Mouse (Mus musculus): ENCODE measurements around the gene 1700092M07Rik.

1700092M07Rik gene

DNA sequence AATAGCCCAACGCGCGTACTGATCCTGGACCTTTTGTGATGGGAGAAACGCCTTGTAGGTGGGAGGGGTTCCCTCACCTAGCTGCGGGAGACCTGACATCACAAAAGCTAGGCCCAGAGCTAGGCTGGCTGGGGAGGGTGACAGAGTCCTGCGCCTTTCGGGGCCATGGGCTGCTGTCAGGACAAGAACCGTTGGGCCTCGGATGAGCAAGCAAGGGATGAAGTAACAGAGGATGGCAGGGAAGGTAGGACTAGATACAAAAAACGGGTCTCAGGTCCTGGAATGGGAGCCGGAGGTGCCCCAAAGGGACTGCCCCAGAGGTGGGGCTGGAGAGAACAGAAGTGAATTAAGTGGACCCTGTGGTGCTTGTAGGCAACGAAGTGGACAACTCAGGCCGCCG, at the start of gene 1700092M07Rik:
TSS of gene 1700092M07Rik (plus strand) at position 116 of the 400 bp plus-strand sequence.
- no peak for DNase-seq (ENCODE audit: low read depth, low spot score)

DNA sequence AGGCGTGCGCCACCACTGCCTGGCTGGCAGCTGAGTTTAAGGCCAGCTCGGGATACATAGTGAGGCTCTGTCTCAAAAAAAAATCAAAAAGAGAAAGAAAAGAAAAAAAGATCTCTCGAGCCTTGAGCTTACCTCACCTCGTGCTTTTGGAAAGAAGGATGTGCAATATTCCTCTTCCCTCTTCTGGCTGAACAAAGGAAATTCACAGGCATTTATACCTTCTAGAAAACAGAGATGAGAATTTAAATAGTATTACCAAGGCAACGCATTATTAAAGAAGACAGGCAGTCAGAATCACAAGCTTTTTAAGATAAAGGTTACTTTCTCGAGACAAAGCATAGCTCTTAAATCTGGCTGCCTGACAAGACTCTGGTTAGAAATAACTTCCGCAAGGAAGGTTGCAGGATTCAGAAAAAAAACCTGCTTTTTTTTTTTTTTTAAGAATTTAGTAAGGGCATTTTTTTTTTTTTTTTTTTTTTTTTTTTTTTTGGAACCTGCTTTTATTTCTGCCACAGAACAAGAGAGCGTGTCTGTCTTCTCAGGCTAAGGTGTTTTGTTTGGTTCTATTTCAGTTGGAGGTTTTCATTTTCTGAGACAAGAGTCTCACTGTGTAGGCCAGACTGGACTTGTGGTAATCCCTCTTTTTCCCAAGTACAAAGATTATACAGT, 48.5 kb upstream of the 1700092M07Rik start:
- peak; percentile 49 for DNase-seq (ENCODE audit: low read depth, low spot score)

GRCm38 (mm10) chr19:8692740-8693139, 47.8 kb upstream of the 1700092M07Rik start:
- no peak for DNase-seq (ENCODE audit: low read depth, low spot score)

DNA sequence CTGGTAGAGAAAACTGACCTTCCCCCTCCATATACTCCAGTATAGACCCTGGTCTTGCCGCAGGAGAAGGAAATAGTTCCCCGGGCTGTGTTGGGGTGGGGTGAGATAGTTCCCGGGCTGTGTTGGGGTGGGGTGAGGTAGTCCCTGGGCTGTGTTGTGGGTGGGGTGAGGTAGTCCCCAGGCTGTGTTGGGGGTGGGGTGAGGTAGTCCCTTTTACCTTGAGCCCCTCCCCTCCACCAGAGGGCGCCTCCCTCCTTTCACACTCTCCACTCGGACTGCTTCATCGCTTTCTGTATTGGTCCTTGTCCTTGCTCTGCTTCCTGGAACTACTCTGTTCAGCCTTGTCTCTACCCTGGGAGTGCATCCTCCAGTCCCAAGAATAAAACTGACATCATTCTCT, 45.2 kb upstream of the 1700092M07Rik start:
- DNase-seq (ENCODE audit: low read depth, low spot score), result no peak

GRCm38 (mm10) chr19:8699652-8700051, 40.9 kb upstream of the 1700092M07Rik start:
- no peak for DNase-seq (ENCODE audit: low read depth, low spot score)

DNA sequence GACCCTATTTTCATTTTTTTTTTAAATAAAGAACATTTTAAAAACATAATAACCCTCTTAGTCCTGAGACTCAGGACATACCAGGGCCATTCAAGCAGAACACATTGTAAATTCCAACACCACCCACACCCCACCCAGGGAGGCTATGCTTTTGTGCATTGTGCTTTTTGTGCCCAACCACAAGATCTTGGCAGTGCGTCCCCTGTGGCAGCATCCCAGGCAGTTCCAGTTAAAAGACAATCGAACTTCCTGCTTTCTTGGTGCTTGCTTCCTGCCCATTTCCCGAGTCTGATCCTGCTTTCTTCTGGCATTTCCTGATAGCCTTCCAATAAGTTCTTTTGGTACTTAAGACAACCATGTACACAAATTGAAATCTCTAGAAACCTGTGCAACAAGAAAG, 38.1 kb upstream of the 1700092M07Rik start:
- no peak for DNase-seq (ENCODE audit: low read depth, low spot score)

GRCm38 (mm10) chr19:8703571-8703970, 36.9 kb upstream of the 1700092M07Rik start:
- no peak for DNase-seq (ENCODE audit: low read depth, low spot score)

DNA sequence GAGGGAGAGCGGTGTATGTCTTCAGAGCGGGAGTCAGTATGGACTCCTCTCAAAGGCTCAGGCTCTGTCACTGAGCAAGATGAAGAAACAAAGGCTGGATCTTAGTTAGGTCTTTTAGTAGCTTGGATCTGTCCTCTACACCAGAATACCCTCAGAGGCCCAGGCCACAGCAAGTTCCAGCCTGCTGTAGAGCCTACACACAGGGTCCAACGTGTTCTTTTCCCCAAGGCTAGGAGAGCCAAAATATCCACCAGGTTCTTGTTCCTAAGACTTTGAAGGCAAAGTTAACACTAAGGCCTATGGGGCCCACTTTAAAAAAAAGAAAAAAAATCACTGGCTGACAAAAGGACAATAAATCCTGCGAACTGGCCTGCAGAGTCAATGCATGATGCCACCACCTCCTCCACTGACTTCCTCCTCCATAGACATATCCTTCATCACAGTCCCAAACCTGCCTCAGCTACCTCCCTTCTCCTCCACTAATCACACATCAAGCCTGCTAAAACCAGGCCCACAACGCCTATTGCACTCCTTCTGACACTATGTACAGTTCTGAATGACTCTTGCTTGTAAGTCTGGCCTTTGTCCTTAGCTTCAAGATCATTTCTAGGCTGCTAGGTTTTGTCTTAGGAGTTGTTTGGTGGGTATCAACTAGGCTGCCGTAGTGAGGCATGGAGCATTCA, 35.4 kb upstream of the 1700092M07Rik start:
- no peak for DNase-seq (ENCODE audit: low read depth, low spot score)

- DNase-seq (ENCODE audit: low read depth, low spot score), result no peak
Measured at GRCm38 (mm10) chr19:8706132-8706667, 34.3 kb upstream of the 1700092M07Rik start.

DNA sequence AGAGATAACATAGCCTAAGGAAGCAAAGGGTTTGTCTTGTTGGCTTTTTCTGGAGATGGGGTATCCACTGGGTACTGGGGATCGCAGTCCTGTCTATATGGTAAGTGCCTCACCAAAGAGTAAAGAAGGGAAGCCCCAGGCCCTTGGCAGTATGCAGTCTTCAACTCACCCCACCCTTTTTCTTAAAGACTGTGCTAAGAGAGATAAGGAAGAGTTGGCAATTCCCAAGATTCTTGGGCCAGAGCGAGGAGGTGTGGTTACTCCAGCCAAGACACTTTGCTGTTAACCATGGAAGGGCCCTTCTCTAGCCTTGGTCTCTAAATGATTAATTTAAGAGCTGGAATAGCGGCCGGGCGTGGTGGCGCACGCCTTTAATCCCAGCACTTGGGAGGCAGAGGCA, 33.6 kb upstream of the 1700092M07Rik start:
- DNase-seq (ENCODE audit: low read depth, low spot score), result no peak

DNA sequence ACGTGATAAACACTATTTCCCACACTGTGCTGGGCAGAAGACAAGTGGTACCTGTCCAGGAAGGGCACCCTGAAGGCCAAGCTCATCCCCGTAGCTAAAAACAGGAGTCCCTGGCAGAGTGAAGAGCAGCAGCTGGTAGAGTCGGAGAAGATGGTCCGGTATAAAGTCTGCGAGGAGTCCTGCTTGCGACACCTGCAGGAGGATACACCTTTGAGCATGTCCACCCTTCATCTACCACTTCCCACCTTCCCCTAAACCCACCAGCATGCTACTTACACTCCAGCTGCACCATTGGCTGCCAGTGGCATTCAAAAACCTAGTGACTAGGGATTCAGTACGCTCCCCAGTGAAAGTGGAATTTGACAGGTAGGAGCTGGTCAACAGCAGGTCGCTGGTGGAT, 31.6 kb upstream of the 1700092M07Rik start:
- no peak for DNase-seq (ENCODE audit: low read depth, low spot score)

DNA sequence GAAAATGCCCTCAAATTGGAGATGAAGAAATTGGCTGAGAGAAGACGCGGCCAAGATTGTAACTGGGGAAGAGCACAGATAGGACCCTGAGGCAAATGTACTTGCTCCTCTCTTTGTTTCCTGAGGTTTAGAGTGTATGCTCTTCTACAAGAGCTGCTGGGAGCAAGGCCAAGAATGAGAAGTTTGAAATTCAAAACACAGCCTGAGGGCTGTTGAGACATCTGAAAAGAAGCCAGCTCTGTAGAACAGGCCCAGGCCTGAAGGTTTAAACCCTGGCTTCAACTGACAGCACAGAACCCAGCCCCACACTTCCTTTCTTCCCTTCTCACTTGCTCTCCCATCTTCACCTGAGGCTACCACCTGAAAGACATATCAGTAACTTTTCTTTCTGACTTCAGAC, 30.5 kb upstream of the 1700092M07Rik start:
- DNase-seq (ENCODE audit: low read depth, low spot score), result no peak

DNA sequence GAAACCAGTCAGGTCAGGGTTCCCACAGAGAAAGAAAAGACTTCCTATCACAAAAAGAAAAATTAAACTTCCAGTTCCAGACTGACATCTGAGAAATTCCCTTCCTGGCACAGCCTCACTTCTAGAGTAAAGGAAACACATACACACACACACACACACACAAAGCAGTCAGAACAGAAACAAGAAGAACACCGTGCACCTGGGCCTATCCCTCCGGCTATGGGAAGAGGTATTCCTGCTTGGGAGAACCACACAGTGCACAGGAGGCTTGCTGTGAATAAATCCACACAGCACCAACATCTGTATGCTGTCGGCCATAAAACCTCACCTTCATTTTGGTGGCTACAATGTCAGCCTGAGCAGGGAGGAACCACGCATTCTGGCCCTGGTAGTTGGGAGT, 29.0 kb upstream of the 1700092M07Rik start:
- no peak for DNase-seq (ENCODE audit: low read depth, low spot score)

- DNase-seq (ENCODE audit: low read depth, low spot score), result no peak
Measured at GRCm38 (mm10) chr19:8711949-8712869, 28.3 kb upstream of the 1700092M07Rik start.

DNA sequence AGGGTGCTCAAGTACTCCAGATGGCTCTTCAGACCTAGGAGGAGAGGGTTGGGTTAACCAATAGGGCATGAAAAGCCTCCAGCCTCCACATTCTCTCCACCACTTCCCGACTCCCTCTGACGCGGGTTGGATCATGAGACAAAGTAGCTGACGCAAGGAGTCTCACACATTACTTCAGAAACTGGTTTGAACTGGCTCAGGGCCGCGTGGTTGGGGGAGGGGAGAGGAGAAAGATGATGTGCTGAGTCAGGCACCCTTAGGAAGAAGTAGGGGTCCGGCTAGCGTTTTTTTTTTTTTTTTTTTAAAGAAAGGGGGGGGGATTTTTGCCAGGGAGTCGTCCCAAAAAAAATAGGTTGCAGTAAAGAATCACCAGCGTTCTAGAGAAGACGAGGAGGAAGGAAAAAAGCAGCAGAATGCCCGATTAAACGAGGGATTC, 27.6 kb upstream of the 1700092M07Rik start:
- DNase-seq (ENCODE audit: low read depth, low spot score), result peak; percentile 45

DNA sequence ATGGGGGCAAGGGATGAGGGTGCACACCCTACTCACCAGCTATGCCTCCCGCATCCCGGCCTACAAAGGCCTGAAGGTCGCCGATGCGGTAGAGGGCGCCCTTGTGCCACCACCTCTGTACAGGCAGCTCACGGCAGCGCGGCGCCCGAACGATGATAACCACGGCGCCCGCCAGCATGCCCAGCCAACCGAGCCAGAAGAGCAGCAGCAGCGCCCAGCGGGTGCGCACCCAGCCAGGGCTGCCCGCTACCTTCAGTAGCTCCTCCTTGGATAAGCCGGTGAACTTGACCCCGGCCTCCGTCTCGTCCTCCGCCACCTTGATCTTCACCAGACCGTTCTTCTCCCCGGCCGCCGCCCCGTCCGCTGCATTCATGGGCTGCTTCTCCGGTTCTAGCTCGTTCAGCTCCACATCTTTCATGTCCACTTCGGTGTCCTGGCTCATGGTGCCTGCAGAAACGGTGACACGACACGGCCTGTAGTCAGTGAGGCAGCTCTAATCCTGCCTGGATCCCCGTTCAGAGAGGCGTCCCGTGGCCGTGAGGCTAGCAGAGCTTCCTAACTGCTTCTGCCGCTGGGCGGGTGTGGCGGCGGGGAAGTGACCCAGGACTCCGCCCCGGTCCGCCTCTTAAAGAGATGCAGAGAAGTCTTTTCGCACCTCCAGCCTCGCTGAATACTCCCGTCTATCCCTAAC, 27.1 kb upstream of the 1700092M07Rik start:
- peak; percentile 69 for DNase-seq (ENCODE audit: low read depth, low spot score)

DNA sequence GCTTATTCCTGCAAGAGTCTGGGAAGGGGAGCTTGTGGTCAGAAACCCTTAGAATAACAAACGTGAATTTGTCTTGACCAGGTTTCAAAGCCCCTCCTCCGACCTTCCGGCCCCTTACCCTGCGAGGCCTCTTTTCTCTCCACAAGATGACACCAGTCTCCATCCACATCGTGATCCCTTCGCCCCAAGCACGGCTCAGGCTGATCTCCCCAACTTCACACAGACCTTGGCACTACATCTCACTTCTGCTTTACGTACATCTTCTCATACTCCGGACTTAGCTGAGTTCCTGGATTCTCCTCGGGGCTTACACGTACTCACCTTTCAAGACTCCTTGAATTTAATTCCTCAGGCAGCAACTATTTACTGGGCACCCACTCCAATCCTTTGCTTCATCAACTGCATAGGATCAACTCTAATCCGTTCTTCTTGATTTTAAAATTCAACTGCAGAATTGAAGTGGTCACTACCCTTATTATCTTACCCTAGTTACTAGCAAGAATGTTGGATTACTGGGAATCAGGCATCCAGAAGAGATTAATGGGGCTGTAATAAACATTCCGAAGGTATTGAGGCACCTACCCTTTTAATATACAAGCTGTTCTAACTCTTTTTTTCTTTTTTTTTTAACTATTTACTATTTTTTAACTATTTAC, 26.4 kb upstream of the 1700092M07Rik start:
- no peak for DNase-seq (ENCODE audit: low read depth, low spot score)

GRCm38 (mm10) chr19:8714653-8715481, 25.7 kb upstream of the 1700092M07Rik start:
- DNase-seq (ENCODE audit: low read depth, low spot score), result no peak

DNA sequence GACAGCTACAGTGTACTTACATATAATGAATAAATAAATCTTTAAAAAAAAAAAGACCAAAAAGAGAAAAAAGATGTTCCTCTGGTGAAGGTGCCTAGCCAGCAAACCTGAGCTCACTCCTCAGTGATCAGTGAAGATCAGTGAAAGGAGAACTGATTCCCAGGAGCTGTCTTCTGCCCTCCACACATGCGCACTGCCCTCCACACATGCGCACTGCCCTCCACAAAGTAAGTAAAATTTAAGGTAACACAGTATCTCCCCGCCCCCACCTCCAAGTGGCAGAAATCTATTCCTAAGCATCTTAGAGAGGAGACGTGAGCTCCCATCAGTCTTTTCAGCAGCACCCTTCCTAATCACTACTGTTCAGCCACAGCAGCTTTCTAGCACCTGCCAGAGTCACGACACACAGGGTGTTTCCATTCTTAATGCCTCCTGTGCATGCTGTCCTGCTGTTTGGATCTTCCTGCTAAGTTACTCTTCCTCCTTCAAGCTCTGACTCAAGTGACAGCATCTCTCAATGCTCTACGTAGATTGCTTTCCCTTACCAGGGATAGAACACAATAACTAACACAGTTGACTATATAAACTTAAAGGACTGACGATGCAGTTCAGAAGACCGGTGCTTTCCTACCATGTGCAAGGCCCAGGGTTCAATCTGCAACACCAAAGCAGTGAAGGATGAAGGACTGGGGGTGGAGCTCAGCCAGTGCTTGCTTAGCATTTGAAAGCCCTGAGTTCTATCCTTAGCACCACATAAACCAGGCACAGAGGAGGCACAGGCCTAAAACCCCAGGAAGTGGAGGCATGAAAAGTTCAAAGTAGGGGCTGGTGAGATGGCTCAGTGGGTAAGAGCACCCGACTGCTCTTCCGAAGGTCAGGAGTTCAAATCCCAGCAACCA, 24.4 kb upstream of the 1700092M07Rik start:
- no peak for DNase-seq (ENCODE audit: low read depth, low spot score)
